Mouse (Mus musculus): ENCODE data around the gene Csf2ra. TPM values are rescaled to one million over a fixed set of nuclear protein-coding genes. Genes with fewer than 3 reads are reported as not detected.
"Not testable (repeated sequence)": the region's sequence is repeated elsewhere in the genome, so short reads cannot be mapped to it uniquely, and the experiment has no call there.

The Csf2ra gene
- total RNA-seq (2021) = 1 to 10 TPM in 1 of 2 experiments, under 1 TPM in 1; 0.71 to 2.2 TPM
- long read RNA-seq, experiment 1, partial matches to known transcripts = 0 of 1 reads
- long read RNA-seq, experiment 1, other reads (novel, unspliced or antisense) = 0 of 1 reads
- long read RNA-seq, experiment 2, partial matches to known transcripts = 0 of 1 reads
- long read RNA-seq, experiment 2, other reads (novel, unspliced or antisense) = 0 of 1 reads

DNA sequence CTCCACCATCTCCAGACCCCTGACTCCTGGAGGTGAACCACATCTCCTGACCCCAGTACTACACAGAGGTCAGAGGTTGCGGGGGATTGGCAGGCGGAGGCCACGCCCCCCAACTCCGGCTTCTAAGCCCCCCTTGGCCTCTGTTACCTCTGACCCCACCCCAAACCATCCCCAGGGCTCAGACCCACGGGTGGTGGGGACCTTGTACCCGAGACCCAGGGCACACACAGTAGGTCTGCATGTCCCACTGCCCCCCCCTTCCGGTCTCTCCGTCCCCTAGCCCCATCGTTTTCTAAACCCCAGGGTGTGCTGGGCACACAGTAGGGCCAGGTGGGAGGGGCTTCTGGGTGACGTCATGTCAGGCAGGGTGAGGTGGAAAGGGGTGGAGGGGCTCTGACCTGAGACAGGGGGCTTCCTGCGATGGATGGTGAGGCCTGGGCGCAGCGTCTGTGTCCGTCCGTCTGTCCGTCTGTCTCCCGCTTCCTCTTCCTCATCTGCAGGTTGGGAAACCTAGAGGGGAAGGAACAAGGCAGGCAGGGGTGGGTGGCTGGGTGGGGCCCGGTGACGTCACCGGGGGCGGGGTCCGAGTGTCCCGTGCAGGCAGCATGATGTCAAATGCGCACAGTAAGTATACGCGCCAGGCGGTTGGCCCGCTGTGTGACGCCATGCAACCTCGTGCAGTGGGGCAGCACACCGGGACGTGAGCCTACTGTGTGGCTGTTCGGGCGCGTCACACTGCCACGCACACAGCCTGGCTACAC is at the start of gene Csf2ra:
Gene Csf2ra, minus strand, starts transcription at position 489 of the 761 bp plus-strand sequence.
- peak in 1 of 2 experiments; percentile 15 for DNase-seq
- intact Hi-C loops (cut with DNase I) = no loop called here

DNA sequence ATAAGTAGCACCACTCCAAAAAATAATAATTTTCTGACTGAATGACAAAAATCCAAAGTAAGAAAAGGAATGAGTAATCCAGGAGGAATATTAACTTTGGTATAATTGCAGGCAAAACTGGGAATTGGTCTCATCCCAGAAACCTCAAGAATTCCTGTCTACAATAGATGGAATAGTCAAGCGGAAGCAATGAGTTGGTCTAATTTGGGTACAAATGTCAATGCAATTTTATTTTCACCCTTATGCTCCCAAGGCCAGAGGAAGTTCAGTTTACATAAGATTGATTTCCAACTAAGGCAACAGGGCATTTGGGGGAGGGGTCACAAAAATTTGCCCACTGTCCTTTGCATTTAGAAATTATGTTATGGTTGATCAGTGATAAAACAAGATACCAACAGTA is 47.2 kb upstream of the Csf2ra start:
- intact Hi-C loops (cut with DNase I) = no loop called here

DNA sequence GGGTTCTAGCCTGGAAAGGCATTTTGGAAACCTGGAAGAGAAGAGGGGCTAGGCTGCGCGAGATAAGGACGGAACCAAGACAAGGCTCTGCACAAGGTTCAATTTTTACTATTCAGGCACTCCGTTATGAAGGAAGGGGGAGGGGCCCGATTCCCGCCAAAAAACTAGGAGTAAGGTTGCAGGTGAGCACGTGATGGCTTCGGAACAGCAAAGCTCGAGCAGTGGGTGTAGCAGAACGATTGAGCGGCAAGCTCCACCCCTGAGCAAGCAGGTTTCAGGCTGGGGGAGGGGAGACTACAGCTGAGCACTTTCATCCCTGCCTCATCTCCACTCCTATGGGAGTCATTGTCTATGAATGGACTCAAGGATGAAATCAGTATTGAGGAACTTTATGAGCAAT is 40.9 kb upstream of the Csf2ra start:
- DNase-seq; intact Hi-C loops (cut with DNase I): not testable (repeated sequence)

More for the DNA sequence above, 47.2 kb upstream of the Csf2ra start:
- no peak for DNase-seq

DNA sequence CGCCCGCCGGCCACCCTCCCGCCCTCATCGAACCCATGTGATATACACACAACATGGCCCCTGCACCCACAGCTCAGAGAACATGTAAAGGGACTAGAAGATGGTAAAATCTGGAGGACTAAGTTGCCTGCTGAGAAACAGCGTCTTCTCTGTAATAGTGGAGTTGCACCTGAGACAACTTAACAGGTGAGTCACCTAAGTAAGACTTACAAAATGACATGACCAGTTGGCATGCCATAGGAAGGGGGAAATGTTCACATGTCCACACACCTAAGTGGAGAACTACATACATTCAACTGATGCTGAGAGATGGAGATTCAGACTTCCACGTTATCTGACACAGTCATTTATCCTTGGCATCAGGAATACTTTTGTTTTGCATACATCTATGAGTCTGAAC is 38.9 kb upstream of the Csf2ra start:
- DNase-seq = no peak
- intact Hi-C loops (cut with DNase I) = no loop called here

DNA sequence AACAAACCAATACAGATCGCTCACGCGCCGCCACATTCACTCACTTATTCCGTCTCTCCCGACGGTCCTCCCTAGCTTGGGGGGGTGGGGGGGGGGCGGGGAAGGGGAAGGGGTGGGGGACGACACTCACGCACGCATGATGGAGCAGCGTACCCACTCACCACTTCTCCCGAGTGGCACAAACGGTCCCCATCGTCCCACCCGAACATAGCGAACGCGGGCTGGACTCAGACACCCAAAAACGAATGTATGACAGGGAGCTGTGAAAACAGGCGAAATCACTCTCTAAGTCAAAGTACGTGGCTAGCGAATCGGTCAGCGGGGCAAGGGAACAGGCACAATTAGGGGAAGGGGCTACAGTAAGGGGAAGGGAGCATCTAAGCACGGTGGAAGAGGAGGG is 38.4 kb upstream of the Csf2ra start:
- intact Hi-C loops (cut with DNase I) = no loop called here
- DNase-seq = no peak

DNA sequence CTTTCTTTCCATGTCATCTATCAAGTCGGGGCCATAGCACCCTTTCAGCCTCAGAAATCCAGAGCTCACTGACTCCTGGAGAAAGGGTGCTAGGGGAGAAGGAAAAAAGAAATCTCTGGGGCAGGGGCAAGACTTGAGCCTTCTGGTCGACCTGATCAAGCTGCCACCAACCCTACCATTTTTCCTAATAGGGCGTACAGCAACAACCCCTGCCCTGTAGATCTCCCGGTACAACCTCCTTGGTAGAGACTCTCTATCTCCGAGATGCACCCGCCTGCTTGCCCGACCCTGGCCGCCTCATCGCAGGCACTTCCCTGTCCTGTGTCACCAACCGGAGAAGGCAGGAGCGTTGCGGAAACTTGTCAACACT is 38.0 kb upstream of the Csf2ra start:
- no peak for DNase-seq
- intact Hi-C loops (cut with DNase I) = no loop called here

DNA sequence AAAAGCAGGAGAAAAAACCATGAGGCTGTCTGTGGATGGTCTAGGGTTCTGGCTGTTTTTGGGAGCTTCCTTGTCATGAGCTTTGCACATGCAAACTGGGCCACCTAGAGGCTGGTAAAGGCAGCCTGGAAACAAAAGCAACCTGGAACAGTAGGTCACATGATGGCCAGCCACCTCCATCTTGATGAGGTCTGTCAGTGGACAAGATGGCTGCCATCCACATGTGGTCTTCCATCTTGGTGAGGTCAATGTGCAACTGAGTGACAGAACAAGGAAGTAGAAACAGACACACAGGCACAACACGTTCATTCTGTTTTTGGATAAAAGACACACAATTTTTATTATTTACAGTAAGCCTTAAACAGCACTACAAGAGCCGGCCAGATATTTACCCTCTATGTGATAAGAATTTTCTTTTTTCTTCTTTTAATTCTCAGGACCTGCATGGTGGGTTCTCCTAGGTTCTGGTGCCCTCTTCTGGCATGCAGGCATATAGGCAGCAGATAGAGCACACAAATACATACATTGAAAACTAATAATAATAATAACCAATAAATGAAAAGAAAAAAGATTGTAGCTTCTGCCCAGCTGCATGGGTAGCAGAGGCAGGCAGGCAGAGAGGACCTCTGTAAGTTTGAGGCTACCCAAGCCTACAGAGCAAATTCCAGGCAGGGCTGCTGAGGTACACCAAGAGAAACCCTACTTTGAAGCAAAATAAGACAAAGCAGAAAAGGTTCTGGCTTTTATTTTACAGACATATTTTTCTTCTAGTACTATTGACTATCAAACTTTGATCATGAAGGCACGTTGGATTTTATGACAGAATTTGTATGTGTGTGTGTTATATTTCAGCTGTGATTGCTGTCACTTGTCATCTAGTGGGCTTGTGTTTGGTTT is 37.4 kb upstream of the Csf2ra start:
- intact Hi-C loops (cut with DNase I) = no loop called here
- peak in 1 of 2 experiments; percentile 15 for DNase-seq

DNA sequence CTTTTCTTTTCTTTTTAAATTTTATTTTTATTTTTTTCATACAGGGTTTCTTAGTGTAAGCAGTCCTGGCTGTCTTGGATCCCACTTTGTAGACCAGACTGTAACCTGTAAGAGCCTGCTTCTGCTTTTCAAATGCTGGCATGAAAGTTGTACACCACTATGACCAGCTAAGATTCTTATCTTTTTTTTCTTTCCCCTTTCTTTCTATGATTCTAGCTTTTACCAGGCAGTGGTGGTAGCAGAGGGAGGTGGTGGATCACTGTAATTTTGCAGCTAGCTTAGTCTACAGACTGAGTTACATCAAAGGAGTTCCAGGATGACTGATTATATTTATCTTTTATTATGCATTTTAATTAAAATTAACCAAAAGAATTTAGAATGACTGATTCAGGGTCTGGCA is 36.7 kb upstream of the Csf2ra start:
- no peak for DNase-seq
- intact Hi-C loops (cut with DNase I) = no loop called here

DNA sequence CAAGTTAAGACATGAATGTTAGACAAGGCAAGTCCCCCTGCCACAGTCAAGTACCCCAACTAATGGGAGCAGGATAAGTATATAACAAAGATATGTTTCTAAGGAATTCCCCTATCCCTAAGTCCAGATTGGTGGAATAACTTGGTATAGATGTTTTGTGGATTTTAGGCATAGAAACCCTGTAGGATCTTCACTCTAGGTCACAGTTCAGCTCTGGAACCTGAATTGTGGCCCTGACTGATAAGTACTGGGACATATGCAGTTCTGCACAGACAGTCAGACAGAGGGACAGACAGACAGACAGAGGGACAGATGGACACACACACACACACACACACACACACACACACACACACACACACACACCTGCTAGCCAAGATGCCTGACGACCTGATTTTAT is 36.0 kb upstream of the Csf2ra start:
- intact Hi-C loops (cut with DNase I) = no loop called here

DNA sequence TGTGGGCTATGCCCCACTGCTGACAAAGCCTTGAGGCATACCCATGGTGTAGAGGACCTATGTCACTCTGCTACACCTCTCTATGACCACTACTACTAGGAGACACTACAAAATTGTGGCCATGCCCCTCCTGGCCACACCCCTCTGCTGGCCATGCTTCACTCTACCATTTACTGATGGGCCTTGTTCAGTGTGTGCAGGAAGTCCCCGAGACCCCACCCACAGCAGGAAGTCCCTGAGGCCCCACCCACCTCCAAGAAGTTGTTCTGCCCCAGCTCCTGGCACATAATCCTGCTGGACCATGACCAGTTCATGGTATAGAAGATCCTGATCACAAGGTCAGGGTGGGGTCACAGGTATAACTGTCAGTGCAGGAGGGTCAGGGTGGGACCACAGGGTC is 33.0 kb upstream of the Csf2ra start:
- DNase-seq = no peak
- intact Hi-C loops (cut with DNase I) = no loop called here

More for the DNA sequence above, 36.0 kb upstream of the Csf2ra start:
- no peak for DNase-seq

DNA sequence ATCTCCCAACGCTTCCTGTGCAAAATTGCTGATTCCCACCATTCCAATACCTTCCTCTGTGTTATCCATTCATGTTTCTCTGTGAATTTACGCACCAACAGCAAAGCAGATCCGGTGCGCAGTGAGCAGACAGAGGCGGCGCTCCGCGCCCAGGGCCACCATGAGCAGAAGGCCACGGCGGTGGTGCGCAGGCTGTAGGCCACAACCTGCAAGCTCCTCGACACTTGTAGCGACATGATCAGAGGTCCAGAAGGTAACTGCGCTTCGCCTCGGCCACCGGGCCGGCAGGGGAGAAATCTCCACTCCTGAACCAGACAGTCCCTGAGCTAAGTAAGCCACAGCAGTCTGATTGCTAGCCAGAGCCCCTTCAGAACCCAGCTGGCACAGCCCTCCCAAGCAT is 29.5 kb upstream of the Csf2ra start:
- intact Hi-C loops (cut with DNase I) = no loop called here
- no peak for DNase-seq

DNA sequence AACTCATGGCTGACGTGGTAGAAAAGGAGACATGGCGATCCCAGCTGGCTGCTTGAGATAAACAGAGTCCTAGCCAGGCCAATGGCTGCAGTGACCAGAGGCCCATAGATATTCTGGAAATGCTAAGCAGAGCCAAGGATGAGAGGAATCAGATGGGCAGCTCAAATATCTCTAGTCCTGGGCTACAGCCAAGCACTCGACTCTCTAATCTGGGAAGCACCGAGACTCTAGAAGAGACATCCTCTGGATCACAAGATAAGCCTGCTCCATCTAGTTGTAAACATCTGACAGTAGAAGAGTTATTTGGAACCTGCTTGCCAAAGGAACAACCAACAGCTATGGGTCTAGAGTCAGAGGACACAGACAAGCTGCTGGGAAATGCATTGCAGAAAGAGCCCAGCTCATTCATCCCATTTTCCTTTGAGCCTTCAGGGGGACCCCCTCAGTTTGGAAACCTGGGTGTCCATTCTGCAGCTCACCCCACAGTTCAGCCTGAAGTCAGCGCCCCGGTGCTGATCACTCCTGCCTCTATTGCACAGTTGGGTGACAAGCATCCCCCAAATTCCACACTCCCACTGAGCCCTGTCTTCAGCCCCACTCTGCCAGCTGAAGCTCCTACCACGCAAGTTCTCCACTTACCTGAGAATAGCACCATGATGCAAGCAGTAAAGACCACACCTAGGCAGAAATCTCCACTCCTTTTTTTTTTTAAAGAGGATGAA is 28.1 kb upstream of the Csf2ra start:
- no peak for DNase-seq
- intact Hi-C loops (cut with DNase I) = no loop called here

DNA sequence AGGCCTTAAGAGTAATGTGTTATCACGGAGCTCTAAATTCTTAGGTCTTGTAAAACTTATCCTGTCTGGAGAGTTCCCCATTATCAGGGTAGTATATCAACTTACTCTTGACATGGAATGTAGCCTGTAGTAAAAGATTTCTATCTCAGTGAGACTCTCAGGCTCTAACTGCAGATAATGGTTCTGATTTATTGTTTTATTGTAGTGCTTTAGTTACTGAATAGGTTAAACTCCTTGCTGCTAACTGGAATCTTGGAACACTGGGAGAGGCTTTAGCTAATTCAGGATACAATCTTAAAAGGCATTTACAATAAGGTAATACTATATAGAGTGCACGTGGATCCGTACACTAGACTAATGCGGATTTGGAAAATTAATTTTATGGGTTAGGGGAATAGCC is 19.1 kb upstream of the Csf2ra start:
- DNase-seq; intact Hi-C loops (cut with DNase I): not testable (repeated sequence)

DNA sequence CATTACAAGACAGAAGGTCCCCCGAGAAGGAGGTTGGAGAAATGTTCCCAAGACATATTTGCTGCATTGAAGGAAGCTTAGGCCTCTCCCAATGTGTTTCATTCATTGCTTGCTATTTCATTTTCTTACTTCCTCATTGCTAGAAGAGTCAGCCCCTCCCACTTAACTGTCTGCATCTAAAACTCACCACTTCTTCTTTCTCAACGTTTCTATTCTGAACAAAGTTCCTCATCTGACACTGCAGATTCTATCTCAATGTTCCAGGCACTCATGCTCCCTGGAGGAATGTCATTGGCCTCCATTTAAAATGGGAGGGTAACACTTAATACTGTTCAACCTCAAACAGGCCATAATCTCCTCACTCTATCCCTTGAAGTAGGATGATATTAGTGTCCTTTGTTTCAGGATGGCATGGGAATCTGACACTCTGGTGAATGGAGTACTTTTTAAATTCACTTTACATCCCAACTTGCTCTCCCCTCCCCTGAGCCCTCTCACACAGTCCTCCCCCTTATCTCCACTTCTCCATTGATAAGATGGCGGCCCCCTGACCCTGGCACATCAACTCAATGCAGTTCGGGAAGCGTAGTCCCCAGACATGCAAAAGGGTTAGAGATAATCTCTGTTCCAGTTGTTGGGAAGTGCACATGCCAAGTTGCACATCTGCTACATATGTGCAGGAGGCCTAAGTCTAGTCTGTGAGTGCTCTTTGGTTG is 16.6 kb upstream of the Csf2ra start:
- intact Hi-C loops (cut with DNase I) = no loop called here
- DNase-seq = no peak

DNA sequence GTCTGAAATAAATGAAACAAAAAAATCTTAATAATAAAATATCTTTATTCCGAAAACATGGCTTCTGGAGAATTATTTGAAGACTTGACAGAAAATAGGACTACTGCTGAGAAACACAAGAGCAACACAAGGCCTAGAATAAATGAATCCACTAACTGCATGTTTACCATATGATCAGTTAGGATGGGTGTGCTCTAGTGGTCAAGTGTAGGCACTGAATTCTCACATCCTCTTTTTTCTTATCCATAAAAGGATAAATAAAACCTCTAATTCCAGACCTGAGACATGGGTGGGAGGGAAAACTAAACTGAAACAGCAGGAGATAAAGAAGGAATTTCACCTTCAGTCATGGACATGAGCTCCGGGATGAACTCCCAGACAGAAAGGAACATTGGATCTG is 9.7 kb upstream of the Csf2ra start:
- intact Hi-C loops (cut with DNase I) = no loop called here
- no peak for DNase-seq

DNA sequence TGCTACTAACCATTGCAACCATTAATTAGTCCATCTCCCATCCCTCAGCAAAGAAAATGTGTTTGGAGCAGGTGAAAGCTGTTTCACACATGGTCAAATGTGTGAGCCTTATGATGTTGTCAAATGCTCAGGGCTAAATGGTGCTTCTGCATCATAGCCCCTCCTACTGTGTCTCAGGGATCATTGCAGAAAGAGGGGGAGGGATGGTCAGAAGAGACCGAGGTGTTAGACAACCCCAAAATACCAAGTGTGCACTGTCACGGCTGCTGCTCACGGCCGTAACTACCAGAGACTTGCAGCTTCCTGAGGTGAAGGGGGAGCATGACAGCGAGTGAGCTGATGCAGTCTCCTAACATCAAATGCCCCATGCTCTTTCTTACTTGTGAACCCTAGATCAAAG is 6.3 kb upstream of the Csf2ra start:
- DNase-seq = no peak
- intact Hi-C loops (cut with DNase I) = no loop called here

DNA sequence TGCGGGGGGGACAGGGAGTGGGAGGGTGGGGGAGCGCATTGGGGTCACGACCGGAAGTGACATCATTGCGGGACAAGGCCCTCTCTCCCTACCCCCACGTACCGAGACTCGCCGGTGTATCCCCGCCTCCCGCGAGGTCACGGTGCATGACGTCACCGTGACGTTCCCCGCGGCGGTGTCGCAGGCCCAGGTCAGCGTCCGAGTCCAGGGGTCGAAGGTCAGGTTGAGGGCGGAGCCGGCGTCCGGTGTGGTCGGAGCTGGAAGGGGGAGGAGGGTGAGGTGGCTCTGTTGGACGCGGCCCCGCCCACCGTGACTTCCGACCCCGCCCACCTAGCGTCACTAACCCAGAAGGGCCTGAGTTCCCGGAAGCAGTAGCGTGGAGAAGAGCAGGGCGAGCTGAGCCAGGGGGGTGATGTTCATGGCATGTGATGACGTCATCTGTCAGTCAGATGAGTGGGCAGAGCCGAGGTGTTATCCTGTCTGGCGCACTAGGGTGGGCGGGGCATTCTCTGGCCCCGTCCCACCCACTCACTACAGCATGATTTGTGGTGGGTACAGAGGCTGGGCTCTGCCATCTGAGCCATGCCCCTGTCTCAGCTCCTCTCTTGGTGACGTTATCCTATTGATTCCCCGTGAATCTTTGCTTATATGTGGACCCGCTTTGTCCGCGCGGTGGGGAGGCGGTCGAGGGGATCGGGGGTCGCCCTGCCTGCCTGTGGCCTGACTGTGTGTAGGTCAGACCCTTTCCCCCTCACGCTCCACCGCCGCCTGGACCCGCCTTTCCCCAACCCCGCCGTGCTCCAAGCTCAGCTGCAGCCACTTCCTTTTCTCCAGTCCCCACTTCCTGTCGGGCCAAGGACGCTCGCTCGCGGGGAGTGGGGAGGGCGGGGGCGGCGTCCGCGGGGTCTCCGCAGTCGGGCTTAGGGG is 1.0 kb downstream of the Csf2ra start:
- intact Hi-C loops (cut with DNase I) = no loop called here
- DNase-seq = peak; percentile 57 to 59

DNA sequence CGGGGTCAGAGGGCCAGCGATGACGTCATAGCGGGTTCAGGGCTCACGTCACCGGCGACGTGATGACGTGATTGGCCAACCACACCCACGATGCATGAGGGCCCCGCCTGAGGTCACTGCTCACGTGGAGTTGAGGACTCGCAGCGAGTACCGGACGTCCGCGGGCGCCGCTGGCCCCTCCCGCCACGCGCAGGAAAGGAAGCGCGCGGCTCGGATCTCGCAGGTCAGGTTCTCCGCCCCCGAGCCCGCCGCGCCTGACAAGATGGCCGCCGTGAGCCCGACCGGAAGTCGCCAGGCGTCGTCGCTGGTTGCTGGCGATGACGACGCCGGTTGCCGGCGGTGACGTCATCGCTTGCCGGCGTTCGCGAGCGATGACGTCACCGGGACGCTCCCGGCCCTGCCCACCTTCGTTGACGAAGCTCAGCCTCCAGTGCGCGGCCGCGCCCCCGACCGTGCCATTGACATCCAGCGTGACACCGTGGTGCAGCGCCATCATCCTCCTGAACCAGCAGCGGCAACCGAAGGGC is 1.8 kb downstream of the Csf2ra start:
- intact Hi-C loops (cut with DNase I) = no loop called here
- DNase-seq = peak; percentile 13 to 28
